Mouse (Mus musculus): ENCODE results near the gene Fahd1.

Gene Fahd1

DNA sequence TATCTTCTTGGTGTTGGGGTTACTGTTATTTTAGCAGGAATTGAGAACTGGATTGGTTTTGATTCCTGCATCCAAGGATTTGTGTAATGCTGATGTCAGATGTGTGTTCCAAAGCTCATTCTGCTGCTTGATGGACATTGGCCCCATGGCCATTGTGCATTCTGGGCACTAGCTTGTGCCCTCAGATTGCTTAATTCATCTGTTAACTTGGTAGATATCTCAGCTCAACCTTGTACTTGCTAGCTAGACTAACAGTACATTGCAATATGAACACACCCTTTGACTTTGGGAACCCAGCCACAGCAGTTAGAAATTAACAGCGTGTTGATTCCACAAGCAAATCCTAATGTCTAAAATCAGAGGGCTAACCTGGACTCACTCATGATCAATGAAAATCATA lies 2.8 kb downstream of the Fahd1 start:
- WGBS = 100% methylated on average over 1 of the region's 1 CpGs

DNA sequence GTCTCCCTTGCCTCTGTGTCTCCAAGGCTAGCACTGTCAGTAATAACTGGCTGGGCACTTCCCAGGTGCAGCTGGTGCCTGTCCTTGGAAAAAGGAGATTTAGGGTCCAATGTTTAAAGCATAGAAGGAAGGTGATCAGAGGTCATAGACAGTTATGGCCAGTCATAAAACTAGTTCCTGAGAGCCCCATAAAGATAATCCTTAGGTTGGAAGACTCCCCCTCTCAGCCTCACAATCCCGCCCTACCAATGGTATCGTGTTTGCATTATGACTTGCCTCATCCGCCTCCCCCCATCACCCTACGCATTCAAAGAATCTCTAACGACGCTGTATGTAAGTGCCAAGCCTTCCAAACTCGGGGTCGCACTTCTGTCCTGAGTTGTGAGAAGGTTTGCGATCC lies 5.6 kb downstream of the Fahd1 start:
- 59% methylated on average over 9 of the region's 9 CpGs for WGBS

DNA sequence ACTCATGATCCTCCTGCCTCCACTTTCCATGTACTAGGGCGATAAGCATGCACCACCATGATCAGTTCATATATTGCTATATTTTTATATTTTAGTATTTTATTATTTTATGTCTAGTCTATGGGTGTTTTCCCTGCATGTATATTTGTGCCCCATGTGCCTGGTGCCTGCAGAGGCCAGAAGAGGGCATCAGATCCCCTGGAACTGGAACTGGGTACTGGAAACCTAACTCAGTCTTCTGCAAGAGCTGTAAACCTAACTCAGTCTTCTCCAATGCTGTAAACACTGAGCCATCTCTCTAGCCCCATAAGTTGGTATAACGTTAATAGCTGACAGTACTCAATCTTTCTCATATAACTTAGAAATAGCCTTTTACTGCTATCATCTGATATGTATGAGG lies 7.5 kb downstream of the Fahd1 start:
- WGBS = 73% methylated on average over 2 of the region's 2 CpGs

DNA sequence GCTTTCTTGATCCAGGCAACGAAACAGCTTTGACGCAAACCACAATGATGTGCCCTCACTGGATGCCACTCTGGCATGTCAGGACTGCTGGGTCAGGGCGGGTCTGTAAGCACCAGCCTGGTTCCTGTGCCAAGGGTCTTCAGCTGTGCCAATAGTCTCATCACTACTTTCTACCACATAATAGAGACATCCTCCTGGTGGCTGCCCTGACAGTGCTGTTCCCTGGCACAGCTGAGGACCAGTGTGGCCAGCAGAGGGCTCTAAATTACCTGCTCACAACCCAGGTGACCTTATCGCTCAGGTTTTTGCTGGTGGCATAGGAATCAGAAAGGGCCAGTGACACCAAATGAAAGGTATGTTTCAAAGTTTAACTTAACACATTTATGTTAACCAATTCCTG lies 9.0 kb downstream of the Fahd1 start:
- 69% methylated on average over 4 of the region's 4 CpGs for WGBS

DNA sequence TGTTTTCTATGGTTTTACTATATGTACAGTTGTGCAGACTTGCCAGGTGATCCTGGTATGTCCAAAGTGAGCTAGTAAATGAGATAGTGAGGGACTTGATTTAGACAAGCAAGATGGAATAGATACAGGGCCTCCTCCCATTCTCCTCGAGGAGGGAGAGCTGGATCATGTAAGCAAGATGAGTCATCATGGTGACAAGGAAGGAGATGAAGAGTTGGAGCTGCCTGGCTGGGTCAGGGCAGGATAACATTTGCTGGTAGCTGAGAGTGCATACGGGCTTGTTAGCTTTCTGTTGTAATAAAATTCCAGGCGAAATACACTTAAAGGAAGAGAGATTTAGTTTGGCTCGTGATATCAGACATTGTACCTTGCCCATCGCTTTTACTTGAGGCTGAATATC lies 9.8 kb downstream of the Fahd1 start:
- WGBS = 52% methylated on average over 5 of the region's 5 CpGs

DNA sequence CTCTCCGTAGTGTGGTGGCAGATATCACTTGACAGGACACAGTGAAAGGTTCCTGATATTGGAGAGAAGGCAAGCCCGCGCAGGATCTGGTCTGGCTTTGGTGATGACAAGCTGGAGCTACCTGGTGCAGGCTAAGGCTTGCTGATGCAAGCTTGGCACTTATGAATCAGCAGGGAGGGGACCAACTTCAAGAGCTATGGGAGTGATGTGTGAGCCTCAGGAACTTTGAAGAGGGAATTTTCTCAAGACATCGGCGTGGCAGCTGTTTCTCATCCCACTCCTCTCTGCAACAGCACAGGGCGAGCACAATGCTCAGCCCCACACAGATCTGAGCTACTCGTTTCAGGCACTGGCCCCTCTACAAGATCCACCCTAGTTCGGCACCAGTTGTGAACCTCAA lies 10.3 kb downstream of the Fahd1 start, which contains the start of gene Hagh:
Gene Hagh, plus strand, starts transcription at position 302 of the 400 bp plus-strand sequence.
- WGBS = 53% methylated on average over 8 of the region's 8 CpGs

DNA sequence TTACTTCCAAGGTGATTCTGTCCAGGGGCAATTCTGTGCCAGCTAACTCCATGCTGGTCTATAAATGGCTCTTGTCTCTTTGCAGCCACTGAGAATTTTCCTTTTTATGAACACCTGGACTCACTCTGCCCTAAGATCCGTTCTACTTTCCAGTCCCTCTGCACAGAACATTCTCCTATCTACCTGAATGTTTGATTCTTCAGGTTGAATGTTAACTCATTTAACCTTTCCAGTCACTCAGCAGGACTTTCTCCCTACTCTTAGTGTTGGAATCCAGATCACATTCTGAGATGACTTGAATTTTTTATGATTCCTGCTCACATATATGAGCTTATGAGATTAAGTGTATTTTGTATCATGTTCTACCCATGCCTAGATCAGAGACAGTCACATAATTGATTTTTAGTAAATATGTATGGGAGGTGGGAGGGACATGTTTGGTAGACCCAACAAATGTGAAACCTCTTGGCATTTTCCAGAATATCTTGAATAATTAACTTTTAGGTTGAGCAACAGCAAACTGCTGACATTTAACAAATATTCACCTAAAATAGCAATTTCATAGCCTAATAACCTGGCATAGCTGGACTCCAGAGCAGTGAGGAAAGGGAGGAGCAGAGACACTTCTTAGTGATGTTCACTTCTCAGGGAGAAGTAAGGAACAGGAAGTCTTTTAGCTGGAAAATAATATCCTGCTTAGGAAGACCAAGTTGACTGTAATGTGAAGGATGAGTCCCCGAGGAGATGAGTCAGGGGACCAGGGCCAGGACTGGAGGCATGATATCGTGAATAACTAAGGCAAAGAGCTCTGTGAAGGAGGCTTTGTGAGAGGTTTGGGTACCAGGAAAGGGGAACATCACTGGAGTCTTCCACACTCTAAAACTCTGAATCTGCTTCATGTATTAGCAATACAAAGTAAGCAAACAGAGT lies 28.5 kb downstream of the Fahd1 start:
- 58% methylated on average over 3 of the region's 3 CpGs for WGBS

DNA sequence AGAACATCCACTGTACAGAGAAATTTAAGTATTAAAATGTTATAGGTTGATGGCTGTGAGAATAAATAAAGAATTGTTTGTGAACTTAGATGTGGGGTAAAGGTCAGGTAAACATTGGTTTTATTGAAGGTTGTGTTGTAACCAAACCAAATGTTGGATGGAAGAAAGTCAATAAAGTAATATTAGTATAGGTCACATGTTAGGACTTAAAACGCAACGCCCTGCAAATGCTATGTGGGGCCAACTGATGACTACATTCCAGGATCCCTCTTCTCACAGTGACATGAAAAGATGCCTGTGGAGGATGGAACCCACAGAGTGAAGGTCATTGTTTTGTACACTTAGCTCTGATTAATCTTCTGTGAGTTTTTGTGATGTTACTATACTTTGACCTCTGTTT lies 30.7 kb downstream of the Fahd1 start:
- 74% methylated on average over 2 of the region's 2 CpGs for WGBS

DNA sequence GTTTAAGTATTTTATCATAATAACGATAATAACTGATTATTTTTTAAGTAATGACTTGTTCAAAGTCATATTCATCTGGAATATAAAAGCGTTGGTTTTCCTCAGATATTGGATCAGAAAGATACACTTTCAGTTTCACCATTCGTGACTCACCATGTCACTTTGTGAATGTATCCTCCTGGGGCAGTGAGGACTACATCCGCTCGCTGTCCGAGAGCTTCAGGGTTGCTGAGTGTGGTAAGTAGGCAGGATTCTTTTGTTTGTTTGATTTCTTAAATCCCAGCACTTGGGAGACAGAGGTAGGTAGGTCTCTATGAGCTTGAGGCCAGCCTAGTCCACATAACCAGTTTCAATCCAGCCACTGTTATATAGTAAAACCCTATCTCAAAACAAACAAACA lies 32.0 kb downstream of the Fahd1 start:
- 56% methylated on average over 6 of the region's 6 CpGs for WGBS

DNA sequence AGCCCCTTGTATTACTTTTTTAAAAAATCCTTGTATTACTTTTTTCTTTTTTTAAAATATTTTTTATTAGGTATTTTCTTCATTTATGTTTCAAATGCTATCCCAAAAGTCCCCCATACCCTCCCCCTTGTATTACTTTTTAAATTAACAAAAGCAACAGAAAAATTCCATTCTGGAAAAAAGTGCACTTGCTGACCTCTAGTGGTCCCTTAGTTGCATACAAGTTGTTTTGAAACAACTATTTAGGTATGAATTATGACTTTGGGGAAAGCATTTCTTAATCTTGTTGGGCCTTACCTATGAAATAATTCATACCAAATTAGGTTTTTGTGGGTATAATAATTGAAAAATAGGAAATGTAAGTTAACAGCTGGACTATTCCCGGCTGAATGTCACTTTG lies 32.7 kb downstream of the Fahd1 start:
- WGBS = 44% methylated on average over 1 of the region's 1 CpGs

DNA sequence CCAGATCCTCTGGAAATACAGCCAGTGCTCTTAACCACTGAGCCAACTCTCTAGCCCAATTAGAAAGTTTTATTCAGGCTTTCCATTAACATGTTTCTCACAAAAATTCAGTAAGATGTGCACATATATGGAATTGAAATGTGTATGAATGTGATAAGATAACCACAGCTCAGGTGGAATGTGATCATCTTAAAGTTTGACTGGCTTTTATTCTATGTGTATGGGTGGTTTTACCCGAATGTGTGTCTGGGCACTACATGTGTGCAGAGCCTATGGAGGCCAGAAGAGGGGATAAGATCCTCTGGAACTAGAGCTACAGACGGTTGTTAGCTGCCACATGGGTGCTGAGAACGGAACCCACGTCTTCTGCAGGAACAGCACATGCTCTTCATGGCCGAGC lies 34.9 kb downstream of the Fahd1 start:
- 82% methylated on average over 5 of the region's 5 CpGs for WGBS

DNA sequence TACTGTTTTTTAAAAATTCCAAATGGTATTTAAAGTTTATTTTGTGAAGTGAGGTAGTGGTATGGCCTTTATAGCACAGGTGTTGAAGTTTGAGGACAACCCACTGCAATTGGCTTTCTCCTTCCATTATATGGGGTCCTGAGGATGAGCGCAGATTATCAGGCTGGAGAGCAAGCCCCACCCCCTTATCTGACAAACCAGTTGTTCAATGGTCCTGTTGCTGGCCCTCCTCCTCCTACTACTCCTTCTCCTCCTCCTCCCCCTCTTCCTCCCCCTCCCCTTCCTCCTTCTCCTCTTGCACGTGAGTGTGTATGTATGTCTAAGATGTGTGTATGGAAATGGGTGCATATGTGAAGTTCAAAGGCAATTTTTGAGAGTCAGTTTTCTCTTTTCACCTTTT lies 37.9 kb downstream of the Fahd1 start:
- WGBS = 57% methylated on average over 2 of the region's 2 CpGs

DNA sequence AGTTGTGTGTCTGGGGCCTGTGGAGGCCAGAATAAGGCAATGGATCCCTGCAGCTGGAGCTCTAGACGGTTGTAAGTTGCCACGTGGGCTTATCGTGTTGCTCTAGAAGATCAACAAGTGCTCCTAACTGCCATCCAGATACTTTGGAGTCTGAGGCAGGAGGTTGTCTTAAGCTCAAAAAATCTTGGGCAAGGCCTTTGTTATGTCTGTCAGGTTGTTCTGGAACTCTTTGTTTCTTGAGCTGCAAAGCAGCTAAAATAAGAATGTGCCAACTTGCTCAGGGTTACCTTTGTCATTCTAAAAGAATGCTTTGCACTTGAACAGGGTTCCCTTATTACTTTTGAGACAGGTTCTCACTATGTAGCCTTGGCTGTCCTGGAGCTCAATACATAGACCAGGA lies 39.0 kb downstream of the Fahd1 start:
- WGBS = 85% methylated on average over 3 of the region's 3 CpGs

DNA sequence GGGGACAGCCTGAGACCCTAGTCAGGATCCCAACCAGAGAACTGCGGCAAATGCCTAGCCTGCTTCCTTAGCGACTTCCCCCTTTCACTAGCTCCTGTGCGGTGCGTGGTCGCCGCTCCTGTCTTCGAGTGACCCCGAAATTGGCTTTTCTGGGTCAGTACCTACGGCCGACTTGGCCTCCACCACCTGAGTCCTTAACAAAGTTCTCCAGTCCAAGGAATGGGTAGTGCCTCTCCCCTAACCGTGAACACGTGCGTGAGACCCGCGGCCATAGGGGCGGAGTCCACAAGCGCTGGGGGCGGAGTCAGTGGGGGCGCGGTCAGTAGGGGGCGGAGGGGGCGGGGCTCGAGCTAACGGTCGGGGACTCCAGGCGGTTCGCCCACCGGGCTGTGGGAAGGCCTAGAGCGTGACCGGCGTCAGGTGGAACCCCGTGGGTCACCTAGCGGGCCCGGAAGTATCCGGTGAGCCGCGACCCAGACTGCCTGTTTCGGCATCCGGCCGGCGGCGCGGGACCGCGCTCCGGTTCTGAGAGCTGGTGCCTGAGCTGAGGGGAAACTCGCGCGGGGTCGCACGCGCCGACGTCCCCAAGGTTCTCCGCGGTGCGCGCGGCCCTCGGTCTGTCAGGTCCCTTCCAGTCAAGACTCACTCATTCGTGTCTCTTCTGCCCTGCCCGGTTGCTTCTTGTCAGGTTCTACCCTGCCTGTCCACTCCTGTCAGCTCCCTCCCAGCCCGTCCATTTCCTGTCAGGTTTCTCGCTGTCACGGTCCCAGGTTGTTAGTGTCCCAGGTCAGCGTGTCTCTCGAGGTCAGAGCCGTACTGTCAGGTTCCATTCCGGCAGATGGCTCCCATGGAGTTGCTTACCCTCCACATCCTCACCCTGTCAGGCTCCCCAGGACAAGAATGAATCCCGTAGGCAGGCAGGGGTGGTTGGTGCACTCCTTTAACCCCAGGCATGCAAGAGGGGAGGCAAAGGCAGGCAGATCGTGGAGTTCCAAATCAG lies 45.9 kb downstream of the Fahd1 start, which contains the start of gene Meiob:
Gene Meiob, plus strand, starts transcription at position 338 of the 1,000 bp plus-strand sequence.
- 2% methylated on average over 71 of the region's 71 CpGs for WGBS

DNA sequence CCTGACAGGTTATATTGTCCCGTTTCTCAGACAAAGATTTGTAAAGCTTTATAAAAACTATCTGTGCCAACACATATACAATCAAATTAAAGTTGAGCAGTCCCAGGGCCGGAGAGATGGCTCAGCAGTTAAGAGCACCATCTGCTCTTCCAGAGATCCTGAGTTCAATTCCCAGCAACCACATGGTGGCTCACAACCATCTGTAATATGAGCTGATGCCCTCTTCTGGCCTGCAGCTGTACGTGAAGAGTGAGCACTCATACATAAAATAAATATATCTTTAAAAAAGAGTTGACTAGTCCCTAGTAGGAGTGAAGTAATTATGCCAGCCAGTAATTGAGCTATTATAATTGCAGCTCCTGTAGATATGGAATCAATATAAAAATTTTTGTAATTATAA lies 49.6 kb downstream of the Fahd1 start:
- 66% methylated on average over 3 of the region's 3 CpGs for WGBS

DNA sequence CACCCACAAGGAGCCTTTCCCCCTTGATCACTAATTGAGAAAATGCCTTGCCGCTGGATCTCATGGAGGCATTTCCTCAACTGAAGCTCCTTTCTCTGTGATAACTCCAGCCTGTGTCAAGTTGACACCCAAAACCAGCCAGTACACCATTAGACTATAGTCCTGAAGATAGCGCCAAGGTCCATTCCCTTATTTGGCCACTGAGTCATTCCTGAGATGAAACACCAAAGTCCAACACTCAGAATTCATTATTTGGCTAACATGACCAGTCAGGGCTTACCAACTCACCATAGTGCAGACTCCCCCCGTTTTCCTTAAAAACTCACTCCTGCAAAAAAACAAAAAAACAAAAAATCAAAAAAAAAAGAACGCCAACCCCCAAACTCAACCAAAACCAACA lies 50.7 kb downstream of the Fahd1 start:
- 88% methylated on average over 4 of the region's 4 CpGs for WGBS
